Mouse (Mus musculus): ENCODE measurements around the gene Gpha2. TPM values are rescaled to one million over a fixed set of nuclear protein-coding genes. Genes with fewer than 3 reads are reported as not detected.

Gene Gpha2
- polyA plus RNA-seq, 1 experiment = not detected

GRCm38 (mm10) chr19:6261379-6261778 lies 35.2 kb downstream of the Gpha2 start:
- Histone ChIP-seq H3K4me3 (ENCODE audit: insufficient read depth, low read length) (no peak overlapping the region), H3K4me1 (ENCODE audit: control insufficient read depth, insufficient read depth, low read length) (no peaks in the 10 kb centered on the region), H3K27ac (ENCODE audit: insufficient read depth, low read length) (no peak overlapping the region)
- TF ChIP-seq POLR2A (IDR thresholded peaks at IDR 0.05; ENCODE audit: low read depth, low read length) = no peak
- TF ChIP-seq CTCF (IDR thresholded peaks at IDR 0.05; ENCODE audit: borderline replicate concordance, insufficient read depth, low read length) = no peak

- Histone ChIP-seq H3K4me3 (ENCODE audit: insufficient read depth, low read length) (no peak overlapping the region), H3K27ac (ENCODE audit: insufficient read depth, low read length) (no peak overlapping the region), H3K4me1 (ENCODE audit: control insufficient read depth, insufficient read depth, low read length) (no peaks in the 10 kb centered on the region)
- peak; percentile 94 for TF ChIP-seq CTCF (IDR thresholded peaks at IDR 0.05; ENCODE audit: borderline replicate concordance, insufficient read depth, low read length)
- TF ChIP-seq POLR2A (IDR thresholded peaks at IDR 0.05; ENCODE audit: low read depth, low read length) = no peak
Measured at GRCm38 (mm10) chr19:6262222-6262621, 36.0 kb downstream of the Gpha2 start.

DNA sequence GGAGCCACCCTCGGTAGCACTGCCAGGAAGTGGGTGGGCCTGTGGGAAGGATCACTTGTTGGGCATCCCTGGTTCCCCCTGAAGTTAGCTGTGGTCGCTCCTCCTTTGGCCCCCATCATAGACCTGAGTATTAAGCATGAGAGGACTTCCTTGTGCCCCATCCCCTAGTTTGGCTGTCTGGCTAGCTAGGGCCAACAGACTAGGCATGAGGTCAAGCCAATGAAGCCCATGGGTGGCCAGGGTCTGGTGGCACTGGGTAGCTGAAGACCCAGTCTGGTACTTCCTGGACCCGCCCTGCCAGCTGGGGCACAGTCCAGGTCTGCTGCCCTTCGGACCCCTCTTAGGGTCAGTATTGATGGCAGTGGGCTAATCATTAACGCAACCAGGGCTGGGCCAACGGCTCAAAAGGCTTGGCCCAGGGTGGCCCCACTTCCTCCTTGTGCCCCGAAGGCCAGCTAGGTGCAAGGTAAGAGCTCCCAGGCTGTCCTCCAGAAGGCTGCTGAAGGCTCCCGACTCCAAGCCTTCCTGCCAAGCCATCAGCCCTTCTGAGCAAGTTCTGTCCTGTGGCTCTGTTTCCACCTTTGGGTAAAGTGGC lies 36.8 kb downstream of the Gpha2 start:
- TF ChIP-seq CTCF (IDR thresholded peaks at IDR 0.05; ENCODE audit: borderline replicate concordance, insufficient read depth, low read length) = no peak
- TF ChIP-seq POLR2A (IDR thresholded peaks at IDR 0.05; ENCODE audit: low read depth, low read length) = no peak
- H3K27ac ChIP-seq (ENCODE audit: insufficient read depth, low read length) = no peak overlapping the region
- H3K4me3 ChIP-seq (ENCODE audit: insufficient read depth, low read length) = no peak overlapping the region
- no peaks in the 10 kb centered on the region for H3K4me1 ChIP-seq (ENCODE audit: control insufficient read depth, insufficient read depth, low read length)

GRCm38 (mm10) chr19:6264200-6264599 lies 38.0 kb downstream of the Gpha2 start:
- no peak for TF ChIP-seq POLR2A (IDR thresholded peaks at IDR 0.05; ENCODE audit: low read depth, low read length)
- no peak for TF ChIP-seq CTCF (IDR thresholded peaks at IDR 0.05; ENCODE audit: borderline replicate concordance, insufficient read depth, low read length)
- H3K4me3 ChIP-seq (ENCODE audit: insufficient read depth, low read length) = no peak overlapping the region
- H3K27ac ChIP-seq (ENCODE audit: insufficient read depth, low read length) = no peak overlapping the region
- no peaks in the 10 kb centered on the region for H3K4me1 ChIP-seq (ENCODE audit: control insufficient read depth, insufficient read depth, low read length)

- H3K27ac ChIP-seq (ENCODE audit: insufficient read depth, low read length) = no peak overlapping the region
- H3K4me1 ChIP-seq (ENCODE audit: control insufficient read depth, insufficient read depth, low read length) = no peaks in the 10 kb centered on the region
- no peak overlapping the region for H3K4me3 ChIP-seq (ENCODE audit: insufficient read depth, low read length)
- TF ChIP-seq CTCF (IDR thresholded peaks at IDR 0.05; ENCODE audit: borderline replicate concordance, insufficient read depth, low read length) (no peak), POLR2A (IDR thresholded peaks at IDR 0.05; ENCODE audit: low read depth, low read length) (no peak)
Measured at GRCm38 (mm10) chr19:6264945-6265344, 38.8 kb downstream of the Gpha2 start.

GRCm38 (mm10) chr19:6265727-6266182 lies 39.6 kb downstream of the Gpha2 start:
- H3K4me1 ChIP-seq (ENCODE audit: control insufficient read depth, insufficient read depth, low read length) = no peaks in the 10 kb centered on the region
- H3K27ac ChIP-seq (ENCODE audit: insufficient read depth, low read length) = no peak overlapping the region
- TF ChIP-seq POLR2A (IDR thresholded peaks at IDR 0.05; ENCODE audit: low read depth, low read length) = no peak
- TF ChIP-seq CTCF (IDR thresholded peaks at IDR 0.05; ENCODE audit: borderline replicate concordance, insufficient read depth, low read length) = no peak
- no peak overlapping the region for H3K4me3 ChIP-seq (ENCODE audit: insufficient read depth, low read length)

DNA sequence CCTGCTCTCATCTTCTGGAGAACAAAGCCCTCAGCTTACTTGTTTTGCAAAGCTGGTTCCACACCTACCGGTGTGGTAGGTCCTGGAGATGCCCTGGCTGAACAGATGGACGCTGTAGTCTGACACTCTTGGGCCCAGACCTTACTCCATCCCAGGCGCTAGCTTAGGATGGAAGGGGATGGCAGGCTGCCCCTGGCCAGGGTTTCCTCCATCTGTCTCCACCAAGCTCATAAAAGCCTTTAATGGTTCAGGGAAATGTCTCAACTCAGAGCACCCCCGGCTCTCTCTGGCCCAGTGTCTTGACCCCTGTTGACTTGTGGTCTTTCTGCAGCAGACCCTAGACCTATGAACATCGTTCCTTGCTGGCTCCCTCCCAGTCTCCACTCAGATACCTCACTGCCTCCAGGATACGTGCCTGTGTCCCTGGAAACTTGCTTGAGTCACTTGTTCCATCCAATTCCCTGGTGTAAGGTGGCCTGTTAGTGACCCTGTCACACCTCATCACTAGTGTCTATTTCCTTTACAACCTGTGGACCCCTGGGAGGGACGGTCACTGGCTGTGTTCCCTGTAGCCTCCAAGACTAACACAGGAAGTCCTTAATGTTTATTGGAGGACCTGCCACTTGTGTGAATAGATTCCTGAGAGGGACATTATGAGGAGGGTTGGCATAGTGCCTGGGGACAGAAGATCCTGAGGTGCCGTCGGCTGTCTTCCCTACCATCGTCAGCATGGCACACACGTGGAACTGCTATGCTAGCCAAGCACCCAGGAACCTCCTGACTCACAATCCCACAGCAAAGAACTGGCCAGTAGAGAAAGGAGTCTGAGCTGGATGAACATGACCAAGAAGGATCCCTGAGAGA lies 41.4 kb downstream of the Gpha2 start:
- Histone ChIP-seq H3K4me3 (ENCODE audit: insufficient read depth, low read length) (no peak overlapping the region), H3K4me1 (ENCODE audit: control insufficient read depth, insufficient read depth, low read length) (no peaks in the 10 kb centered on the region), H3K27ac (ENCODE audit: insufficient read depth, low read length) (no peak overlapping the region)
- TF ChIP-seq CTCF (IDR thresholded peaks at IDR 0.05; ENCODE audit: borderline replicate concordance, insufficient read depth, low read length) (no peak), POLR2A (IDR thresholded peaks at IDR 0.05; ENCODE audit: low read depth, low read length) (no peak)

DNA sequence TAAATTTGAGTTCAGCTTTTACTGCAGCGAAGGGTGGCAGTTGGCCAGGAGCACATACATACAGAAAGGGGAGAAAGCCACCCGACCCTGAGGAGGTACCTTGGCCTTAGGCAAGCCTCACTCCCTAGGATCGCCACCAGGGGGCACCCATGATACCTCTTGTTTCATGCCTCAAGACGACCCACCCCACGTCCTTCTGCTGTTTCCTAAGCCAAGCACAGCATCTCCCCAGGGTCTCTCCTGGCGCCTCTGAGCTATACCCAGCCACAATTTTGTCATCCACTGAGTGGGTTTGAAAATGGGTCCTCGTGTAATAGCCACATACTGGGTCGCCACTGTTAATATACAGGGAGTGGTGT lies 42.0 kb downstream of the Gpha2 start:
- TF ChIP-seq POLR2A (IDR thresholded peaks at IDR 0.05; ENCODE audit: low read depth, low read length) (no peak), CTCF (IDR thresholded peaks at IDR 0.05; ENCODE audit: borderline replicate concordance, insufficient read depth, low read length) (peak; percentile 84)
- H3K4me3 ChIP-seq (ENCODE audit: insufficient read depth, low read length) = no peak overlapping the region
- no peak overlapping the region for H3K27ac ChIP-seq (ENCODE audit: insufficient read depth, low read length)
- H3K4me1 ChIP-seq (ENCODE audit: control insufficient read depth, insufficient read depth, low read length) = no peaks in the 10 kb centered on the region

DNA sequence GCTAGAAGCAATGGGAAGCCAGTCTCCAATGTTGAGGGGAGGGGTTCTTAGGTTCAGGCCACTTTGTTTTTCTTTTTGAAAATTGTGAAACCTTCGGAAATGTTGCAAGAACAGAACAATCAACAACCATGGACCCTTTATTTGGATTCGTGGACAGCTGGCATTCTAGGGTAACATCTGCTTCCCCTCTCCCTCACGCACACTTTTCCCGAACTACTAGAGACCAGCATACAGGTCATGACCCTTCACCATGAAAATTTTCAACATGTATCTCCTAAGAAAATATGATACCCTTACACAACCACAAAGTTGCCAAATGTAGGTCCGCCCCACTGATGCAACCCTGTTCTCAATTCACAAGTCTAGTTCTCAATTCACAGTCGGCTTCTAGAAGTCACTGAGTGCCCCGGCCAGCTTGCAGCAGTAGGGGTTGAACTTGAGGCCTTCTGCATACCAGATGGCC lies 42.5 kb downstream of the Gpha2 start:
- Histone ChIP-seq H3K4me1 (ENCODE audit: control insufficient read depth, insufficient read depth, low read length) (no peaks in the 10 kb centered on the region), H3K4me3 (ENCODE audit: insufficient read depth, low read length) (no peak overlapping the region), H3K27ac (ENCODE audit: insufficient read depth, low read length) (no peak overlapping the region)
- no peak for TF ChIP-seq CTCF (IDR thresholded peaks at IDR 0.05; ENCODE audit: borderline replicate concordance, insufficient read depth, low read length)
- TF ChIP-seq POLR2A (IDR thresholded peaks at IDR 0.05; ENCODE audit: low read depth, low read length) = no peak

All from embryonic fibroblast, embryonic 13.5 days (primary cell).